Mouse (Mus musculus): Measurements from ENCODE around the gene Rab3a. TPM values are rescaled to one million over a fixed set of nuclear protein-coding genes. Genes with fewer than 3 reads are reported as not detected.

The Rab3a gene
- not detected in 2 replicates for total RNA-seq (2015; ENCODE audit: low replicate concordance)
- total RNA-seq (2017; ENCODE audit: low replicate concordance), result 1.5 TPM in 1 of 2 replicates, not detected in the other

DNA sequence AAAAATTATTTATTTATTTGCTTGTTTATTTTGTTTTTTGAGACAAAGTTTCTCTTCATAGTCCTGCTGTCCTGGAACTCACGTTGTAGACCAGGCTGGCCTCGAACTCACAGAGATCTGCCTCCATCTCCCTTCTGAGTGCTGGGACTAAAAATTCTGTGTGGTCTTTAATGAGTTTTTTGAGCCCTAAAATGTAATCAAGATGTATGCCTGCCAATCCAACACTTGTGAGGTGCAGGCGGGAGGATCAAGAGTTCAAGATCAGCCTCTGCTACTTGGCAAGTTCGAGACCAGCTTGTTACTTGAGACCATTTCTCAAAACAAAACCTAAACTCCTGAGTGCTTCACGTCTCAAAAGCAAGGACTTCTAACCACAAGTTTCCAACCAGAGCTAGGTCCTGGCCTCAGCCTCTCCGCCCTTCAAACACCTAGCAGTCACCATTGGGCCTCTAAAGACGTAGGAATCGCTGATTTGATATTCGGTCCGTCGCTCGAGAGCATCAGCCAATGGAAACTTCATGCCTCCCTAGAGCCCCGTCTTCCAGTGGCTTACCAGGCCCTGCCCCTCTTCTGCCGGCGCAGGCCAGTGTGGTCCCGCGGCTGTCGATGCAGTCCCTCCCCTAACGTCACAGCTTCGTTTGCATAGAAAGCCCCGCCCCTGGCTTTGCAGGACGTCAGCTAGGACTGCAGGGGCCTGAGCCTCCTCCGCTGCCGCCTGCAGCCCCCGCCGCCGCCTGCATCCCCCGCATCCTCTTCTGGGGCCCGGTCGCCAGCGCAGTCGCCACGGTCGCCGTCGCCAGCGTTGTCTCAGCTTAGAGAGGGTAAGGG, at the start of gene Rab3a:
TSS of gene Rab3a (plus strand) at position 637 of the 828 bp plus-strand sequence.
- peak; percentile 91 for ATAC-seq (replicated peaks; ENCODE audit: low FRiP score, poor library complexity, severe bottlenecking)

DNA sequence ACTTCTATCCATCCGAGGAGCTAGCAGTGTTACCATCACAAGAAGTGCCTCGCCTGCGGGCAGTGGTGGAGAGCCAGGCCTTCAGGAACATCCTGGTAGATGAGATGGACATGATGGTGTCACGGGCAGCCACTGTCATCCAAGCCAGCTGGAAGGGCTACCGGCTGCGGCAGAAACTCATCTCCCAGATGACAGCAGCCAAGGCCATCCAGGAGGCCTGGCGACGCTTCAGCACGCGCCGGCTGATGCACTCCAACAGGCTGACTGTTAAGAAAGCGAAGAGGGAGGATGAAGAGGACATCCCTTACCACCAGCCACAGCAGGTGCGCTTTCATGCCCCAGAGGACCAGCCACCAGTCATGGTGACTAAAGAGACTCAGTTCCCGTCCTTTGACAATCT, 46.2 kb upstream of the Rab3a start:
- no peak for ATAC-seq (replicated peaks; ENCODE audit: low FRiP score, poor library complexity, severe bottlenecking)

DNA sequence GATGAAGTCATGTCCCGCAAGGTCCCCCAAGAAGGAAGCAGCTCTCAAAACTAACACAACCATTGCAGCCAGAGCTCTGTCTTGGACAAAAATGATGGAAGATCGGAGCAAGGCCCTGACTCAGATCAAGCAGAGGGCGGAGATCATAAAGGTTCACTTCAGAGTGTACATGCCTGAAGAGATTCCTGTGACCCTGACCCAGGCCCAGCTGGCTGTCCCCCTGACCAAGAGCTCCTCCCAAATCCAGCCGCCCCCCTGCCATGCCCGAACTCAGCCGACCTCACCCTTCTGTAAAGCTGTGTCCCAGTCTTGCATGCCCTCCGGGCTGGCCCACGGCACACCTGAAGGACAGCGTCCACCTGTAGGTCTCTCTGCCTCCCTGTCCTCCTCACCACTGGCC, 44.7 kb upstream of the Rab3a start:
- ATAC-seq (replicated peaks; ENCODE audit: low FRiP score, poor library complexity, severe bottlenecking), result no peak

GRCm38 (mm10) chr8:70710296-70710695, 44.2 kb upstream of the Rab3a start:
- no peak for ATAC-seq (replicated peaks; ENCODE audit: low FRiP score, poor library complexity, severe bottlenecking)

- ATAC-seq (replicated peaks; ENCODE audit: low FRiP score, poor library complexity, severe bottlenecking), result no peak
Observed at GRCm38 (mm10) chr8:70711041-70711440, 43.4 kb upstream of the Rab3a start.

DNA sequence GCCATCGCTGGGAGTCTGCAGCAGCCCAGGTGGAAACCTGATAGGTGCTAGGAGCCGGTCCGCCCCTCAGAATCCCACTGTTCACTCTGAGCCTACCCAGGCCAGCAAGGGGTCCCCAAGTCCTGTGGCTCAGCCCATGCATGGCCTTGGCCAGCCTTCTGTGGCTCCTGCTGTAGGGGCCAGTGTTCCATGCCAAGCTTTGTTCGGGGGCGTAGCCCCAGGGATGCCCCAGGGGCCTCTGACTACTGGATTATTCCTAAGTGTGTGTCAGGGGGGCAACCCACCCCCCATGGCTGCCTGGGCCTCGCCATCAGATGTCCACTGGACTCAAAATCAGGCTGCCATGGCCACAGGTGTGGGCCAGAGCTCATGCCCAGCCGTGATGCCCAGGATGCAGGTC, 40.5 kb upstream of the Rab3a start:
- no peak for ATAC-seq (replicated peaks; ENCODE audit: low FRiP score, poor library complexity, severe bottlenecking)

DNA sequence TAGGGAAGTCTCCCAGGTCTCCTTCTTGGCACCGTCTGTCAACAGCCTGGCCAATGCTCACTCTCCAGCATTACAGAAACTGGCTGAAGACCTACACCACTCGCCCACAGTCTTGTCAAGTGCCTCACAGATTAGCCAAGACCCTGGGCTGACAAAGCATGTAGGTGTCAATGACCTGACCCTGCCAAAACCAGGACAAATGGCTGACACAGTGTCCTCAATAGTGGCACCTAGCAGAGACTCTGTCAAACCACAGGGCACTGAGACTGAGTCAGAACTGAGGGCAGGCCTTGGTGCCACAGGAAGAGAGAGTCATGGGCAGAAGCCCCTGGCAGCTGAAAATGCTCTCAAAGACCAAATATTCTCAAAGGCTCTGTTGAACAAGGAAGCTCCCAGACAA, 39.4 kb upstream of the Rab3a start:
- ATAC-seq (replicated peaks; ENCODE audit: low FRiP score, poor library complexity, severe bottlenecking), result no peak

DNA sequence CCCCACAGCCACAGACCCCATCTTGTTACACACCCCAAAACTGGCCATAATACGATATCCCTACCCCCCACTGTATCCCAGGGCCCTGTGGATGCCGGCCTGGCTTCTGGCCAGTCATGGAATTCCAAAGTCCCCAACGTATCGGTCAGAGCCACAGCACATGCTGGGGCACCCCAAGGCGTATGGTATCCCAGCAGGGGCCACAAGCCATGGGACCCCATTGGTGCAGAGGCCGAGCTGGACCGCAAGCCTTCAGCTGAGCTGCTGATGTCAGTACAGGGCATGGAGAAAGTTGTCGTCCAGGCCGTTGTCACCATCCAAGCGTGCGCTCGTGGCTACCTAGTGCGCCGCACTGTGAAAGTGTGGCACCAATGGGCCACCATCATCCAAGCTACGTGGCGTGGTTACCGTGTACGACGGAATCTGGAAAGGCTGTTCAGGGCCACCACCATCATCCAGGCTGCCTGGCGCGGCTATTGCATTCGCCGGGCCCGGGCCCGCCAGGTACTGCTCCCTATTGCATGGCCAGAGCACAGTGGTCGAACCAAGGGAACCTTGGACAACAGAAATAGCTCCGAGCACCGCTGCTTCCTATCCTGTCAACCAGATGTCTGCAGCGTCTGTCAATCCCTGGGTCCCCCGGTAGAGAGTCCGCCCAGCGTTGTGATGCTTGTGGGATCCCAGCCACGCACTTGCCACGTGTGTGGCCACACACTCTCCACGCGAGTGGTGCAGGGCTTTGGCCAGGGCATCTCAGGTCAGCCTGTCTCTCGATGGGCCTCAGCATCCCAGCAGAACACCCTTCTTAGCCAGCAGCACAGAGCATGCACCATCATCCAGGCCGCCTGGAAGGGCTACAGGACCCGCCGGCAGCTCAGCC, 37.7 kb upstream of the Rab3a start:
- ATAC-seq (replicated peaks; ENCODE audit: low FRiP score, poor library complexity, severe bottlenecking), result no peak

GRCm38 (mm10) chr8:70718297-70718696, 36.2 kb upstream of the Rab3a start, which contains the start of gene Gm3336:
Gene Gm3336 (plus strand): TSS chr8:70718543.
- peak; percentile 74 for ATAC-seq (replicated peaks; ENCODE audit: low FRiP score, poor library complexity, severe bottlenecking)

DNA sequence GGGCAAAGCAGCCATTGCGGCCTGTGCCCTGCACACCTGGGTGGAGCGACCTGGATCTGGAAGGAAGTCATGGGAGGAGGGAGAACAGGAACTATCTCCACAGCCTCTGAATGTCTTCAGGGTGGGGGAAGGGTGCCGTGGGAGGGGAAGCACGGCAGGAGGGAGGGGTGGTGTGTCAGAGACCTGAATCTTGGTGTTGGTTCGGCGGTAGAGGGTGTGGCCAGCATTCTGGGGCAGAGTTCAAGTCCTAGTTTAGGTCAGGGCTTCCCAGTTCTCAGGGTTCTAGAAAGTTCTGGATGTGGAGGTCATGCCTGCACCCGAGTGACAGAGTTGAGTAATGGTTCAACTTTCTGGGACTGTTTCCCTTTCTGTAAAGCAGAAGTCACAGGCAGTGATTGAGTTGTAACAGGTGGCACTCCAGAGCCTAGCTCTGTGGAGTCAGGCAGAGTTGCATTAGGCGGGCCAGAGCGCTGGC, 34.6 kb upstream of the Rab3a start:
- no peak for ATAC-seq (replicated peaks; ENCODE audit: low FRiP score, poor library complexity, severe bottlenecking)

GRCm38 (mm10) chr8:70720739-70721138, 33.7 kb upstream of the Rab3a start:
- 0 out of 2 replicates have a peak, but pooled peaks have one; percentile 33 for ATAC-seq (replicated peaks; ENCODE audit: low FRiP score, poor library complexity, severe bottlenecking)

- no peak for ATAC-seq (replicated peaks; ENCODE audit: low FRiP score, poor library complexity, severe bottlenecking)
Observed at GRCm38 (mm10) chr8:70721601-70722000, 32.9 kb upstream of the Rab3a start.

GRCm38 (mm10) chr8:70723486-70724210, 30.8 kb upstream of the Rab3a start, which contains the start of gene Pde4c:
Gene Pde4c (plus strand): TSS chr8:70723720.
- ATAC-seq (replicated peaks; ENCODE audit: low FRiP score, poor library complexity, severe bottlenecking), result no peak

- ATAC-seq (replicated peaks; ENCODE audit: low FRiP score, poor library complexity, severe bottlenecking), result no peak
Observed at GRCm38 (mm10) chr8:70724216-70724615, 30.3 kb upstream of the Rab3a start.

DNA sequence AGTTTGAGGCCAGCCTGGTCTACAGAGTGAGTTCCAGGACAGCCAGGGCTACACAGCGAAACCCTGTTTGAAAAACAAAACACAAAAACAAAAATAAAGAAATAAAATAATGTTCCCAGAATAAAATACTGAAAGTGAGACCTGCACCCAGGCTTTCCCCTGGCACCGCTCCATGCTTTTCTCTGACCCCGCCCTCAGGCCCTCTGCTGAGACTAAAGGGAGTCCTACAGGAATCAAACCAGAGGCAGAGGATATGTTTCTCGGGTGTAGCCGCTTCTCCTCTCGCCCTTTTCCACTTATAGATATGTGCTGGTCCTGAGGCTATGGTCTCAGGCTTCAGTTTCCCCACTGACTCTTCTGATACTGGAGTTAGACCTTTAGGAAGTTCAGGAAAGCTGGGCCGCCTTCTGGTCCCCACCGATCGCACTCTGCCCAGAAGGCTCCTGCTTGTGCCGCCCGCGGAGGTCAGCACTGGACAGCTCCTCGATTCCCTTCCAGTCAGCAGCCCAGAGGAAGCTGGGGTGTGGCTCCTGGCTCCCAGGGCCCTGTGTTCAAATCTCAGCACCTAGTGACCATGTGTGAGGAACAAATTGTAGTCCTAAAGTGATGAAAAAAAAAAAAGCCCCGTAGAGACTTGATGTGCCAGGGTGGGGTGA, 28.6 kb upstream of the Rab3a start:
- ATAC-seq (replicated peaks; ENCODE audit: low FRiP score, poor library complexity, severe bottlenecking), result no peak

- no peak for ATAC-seq (replicated peaks; ENCODE audit: low FRiP score, poor library complexity, severe bottlenecking)
Observed at GRCm38 (mm10) chr8:70726721-70727120, 27.8 kb upstream of the Rab3a start.

DNA sequence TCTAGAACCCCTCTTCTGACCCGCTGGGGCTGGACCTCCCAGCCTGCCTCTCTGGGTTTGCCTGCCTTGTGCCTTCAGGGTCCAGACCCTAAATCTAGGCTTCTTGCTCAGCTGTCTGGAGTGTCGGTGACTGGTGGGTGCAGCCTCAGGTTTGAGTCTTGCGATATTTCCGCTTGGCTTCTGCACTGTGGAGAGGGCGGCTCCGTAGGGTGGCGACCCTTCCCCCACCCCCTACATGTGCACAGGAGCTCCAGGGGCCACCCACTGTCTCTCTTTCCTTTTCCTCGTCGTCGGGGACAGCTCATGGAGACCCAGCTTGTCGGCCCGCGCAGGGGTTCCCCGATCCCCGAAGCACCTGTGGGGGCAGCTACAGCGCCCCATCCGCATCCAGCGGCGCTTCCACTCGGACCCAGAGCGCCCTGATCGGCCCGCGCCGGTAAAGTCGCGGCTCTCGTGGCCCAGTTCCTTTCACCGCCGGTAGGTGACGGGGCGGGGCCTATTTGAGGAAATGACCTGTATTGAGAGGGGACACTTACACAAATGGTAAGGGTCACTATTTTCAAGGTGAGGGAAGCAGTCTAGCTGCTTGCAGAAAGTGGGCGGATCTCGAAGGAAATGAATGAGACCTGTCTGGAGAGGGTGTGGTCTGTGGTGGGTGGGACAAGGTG, 24.5 kb upstream of the Rab3a start:
- no peak for ATAC-seq (replicated peaks; ENCODE audit: low FRiP score, poor library complexity, severe bottlenecking)

DNA sequence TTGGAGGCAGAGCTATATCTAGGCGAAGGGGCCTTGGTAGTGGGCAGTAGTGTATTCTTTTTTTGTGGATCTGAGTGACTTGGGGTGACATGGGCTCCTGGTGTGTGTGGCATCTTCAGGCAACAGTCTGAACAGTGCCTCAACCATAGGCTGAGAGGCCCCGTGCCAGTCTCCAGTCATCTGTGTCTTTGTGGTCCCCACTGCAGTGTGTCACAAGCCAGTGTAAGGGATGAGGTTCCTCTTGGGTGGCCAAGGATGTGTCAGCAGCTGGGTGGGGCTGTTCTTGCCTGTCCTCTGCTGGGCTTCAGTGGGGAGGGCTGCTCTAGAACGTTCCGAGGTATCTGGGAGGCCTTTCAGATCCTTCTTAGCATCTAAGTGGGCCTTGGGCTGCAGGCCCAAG, 23.5 kb upstream of the Rab3a start:
- ATAC-seq (replicated peaks; ENCODE audit: low FRiP score, poor library complexity, severe bottlenecking), result no peak

- no peak for ATAC-seq (replicated peaks; ENCODE audit: low FRiP score, poor library complexity, severe bottlenecking)
Observed at GRCm38 (mm10) chr8:70737705-70738104, 16.8 kb upstream of the Rab3a start.
